Mouse (Mus musculus) bone marrow, adult 2 months (tissue): Measurements from ENCODE around the gene Atg10.

ENCODE experiments used
- CTCF ChIP-seq: fragments of 200-500 bp; IDR thresholded peaks from 2 replicates; pipeline ENCODE4 v1.5.1; 2011; ENCODE audit warnings: low read length, control low read depth; ENCODE audit not compliant: control insufficient read depth, insufficient read depth
- POLR2A ChIP-seq: fragments of 200-500 bp; IDR thresholded peaks from 2 replicates; pipeline ENCODE4 v1.6.1; 2011; ENCODE audit warnings: low read depth, mild to moderate bottlenecking, control low read depth, low read length, borderline replicate concordance; ENCODE audit not compliant: control insufficient read depth

- no peak for TF ChIP-seq POLR2A
- TF ChIP-seq CTCF: no peak
These were observed 242.7 kb downstream of the Atg10 start for GRCm38 (mm10) chr13:90980878-90981674.
